Mouse (Mus musculus) cerebellum, adult 2 months (tissue): ENCODE data around the gene Glra3.

Source experiments
- CTCF ChIP-seq: fragments of 200-500 bp; IDR thresholded peaks from 2 replicates; pipeline ENCODE4 v1.5.1; 2011; ENCODE audit warnings: low read depth, mild to moderate bottlenecking, control low read depth, low read length, moderate library complexity, borderline replicate concordance; ENCODE audit not compliant: insufficient read depth
- POLR2A ChIP-seq: fragments of 200-500 bp; IDR thresholded peaks from 2 replicates; pipeline ENCODE4 v1.6.1; 2011; ENCODE audit warnings: low read length, control low read depth, borderline replicate concordance; ENCODE audit not compliant: insufficient read depth

GRCm38 (mm10) chr8:56151574-56151973, 211.3 kb downstream of the Glra3 start:
- TF ChIP-seq CTCF (no peak), POLR2A (no peak)
